Mouse (Mus musculus) cortical plate, adult 2 months (tissue): ENCODE results near the gene Zbtb18.

Experiments
- CTCF ChIP-seq: fragments of 200-500 bp; IDR thresholded peaks from 2 replicates; pipeline ENCODE4 v1.5.1; 2011; ENCODE audit warnings: mild to moderate bottlenecking, control low read depth, low read length; ENCODE audit not compliant: insufficient read depth; ENCODE audit errors: extremely low read depth
- POLR2A ChIP-seq: fragments of 200-500 bp; IDR thresholded peaks from 2 replicates; pipeline ENCODE4 v1.6.1; 2011; ENCODE audit warnings: mild to moderate bottlenecking, low read length, control low read depth; ENCODE audit not compliant: insufficient read depth; ENCODE audit errors: extremely low read depth

GRCm38 (mm10) chr1:177454492-177454891 is 12.3 kb downstream of the Zbtb18 start:
- TF ChIP-seq POLR2A: no peak
- TF ChIP-seq CTCF: no peak
